Mouse (Mus musculus) bone marrow, adult 2 months (tissue): ENCODE data around the gene Topaz1.

ENCODE experiments used
- CTCF ChIP-seq: fragments of 200-500 bp; IDR thresholded peaks from 2 replicates; pipeline ENCODE4 v1.5.1; 2011; ENCODE audit warnings: low read length, control low read depth; ENCODE audit not compliant: control insufficient read depth, insufficient read depth
- POLR2A ChIP-seq: fragments of 200-500 bp; IDR thresholded peaks from 2 replicates; pipeline ENCODE4 v1.6.1; 2011; ENCODE audit warnings: low read depth, mild to moderate bottlenecking, control low read depth, low read length, borderline replicate concordance; ENCODE audit not compliant: control insufficient read depth

DNA sequence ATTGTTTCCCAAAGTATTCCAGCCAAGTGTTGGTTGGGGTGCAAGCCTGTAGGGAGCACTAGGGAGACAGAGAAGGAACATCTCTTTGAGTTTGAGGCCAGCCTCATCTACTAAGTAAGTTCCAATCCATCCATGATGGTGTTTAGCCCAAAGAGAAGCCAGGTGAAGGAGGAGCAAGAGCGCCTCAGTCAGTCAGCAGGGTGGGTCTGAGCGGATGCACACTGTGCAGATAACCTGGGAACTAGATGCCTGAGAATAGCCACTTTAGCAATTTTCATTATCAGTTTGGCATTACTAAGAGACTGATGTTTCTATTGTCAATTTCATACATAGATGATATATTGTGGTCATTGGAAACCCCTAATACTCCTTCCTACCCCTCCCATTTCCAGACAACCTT, 67.6 kb downstream of the Topaz1 start:
- TF ChIP-seq POLR2A (no peak), CTCF (no peak)
